Mouse (Mus musculus) embryonic stem cell, embryonic (primary cell): ENCODE measurements around the gene Slc15a1.

Experiments
- CTCF ChIA-PET, 4 experiments: fragments of 300-600 bp in 2 of 4; fragments of 350-600 bp in 2 of 4; sonication (Branson Sonifier 250); formaldehyde crosslinking; loops; one replicate each; lab custom pipeline; 2022; ENCODE audit warnings: inconsistent platforms in 2 of 4; lab: Charles Lee
- POLR2A ChIA-PET, 4 experiments: fragments of 300-600 bp in 2 of 4; fragments of 350-600 bp in 2 of 4; sonication (Branson Sonifier 250); formaldehyde crosslinking; loops; one replicate each; lab custom pipeline; 2022; ENCODE audit warnings: antibody characterized with exemption in 4 of 4, inconsistent platforms in 1 of 4; lab: Charles Lee

Gene Slc15a1

DNA sequence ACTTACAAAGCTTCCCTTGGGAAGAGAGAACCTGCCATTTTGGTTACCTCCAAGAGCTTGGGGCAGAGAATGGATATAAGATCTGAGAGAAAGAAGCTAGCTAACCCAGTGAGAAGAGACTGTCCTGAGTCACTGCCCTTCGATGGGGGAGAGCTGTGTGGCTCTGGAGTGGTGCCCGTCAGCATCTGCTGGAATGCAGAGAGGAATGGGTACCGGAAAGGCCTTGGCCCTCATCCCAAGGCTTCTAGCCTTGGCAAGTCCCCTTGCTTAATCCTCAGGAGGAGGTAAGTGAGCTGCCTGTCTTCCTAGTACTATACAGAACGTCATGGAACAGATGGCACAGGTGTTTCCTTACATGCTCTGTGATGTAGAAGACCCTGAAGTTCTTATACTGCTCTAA is 38.6 kb downstream of the Slc15a1 start:
- ChIA-PET CTCF (interaction anchor here in 3 of 4 experiments (0.6 to 2.5 kb wide), 4 partner anchors 10 to 123 kb away, joined by 3 to 11 read pairs (median 3); no protein-coding TSS in a partner anchor), POLR2A (interaction anchor here in 2 of 4 experiments (0.8 to 2.6 kb wide), 4 partner anchors 10 to 40 kb away, joined by 3 to 7 read pairs (median 4); no protein-coding TSS in a partner anchor)

DNA sequence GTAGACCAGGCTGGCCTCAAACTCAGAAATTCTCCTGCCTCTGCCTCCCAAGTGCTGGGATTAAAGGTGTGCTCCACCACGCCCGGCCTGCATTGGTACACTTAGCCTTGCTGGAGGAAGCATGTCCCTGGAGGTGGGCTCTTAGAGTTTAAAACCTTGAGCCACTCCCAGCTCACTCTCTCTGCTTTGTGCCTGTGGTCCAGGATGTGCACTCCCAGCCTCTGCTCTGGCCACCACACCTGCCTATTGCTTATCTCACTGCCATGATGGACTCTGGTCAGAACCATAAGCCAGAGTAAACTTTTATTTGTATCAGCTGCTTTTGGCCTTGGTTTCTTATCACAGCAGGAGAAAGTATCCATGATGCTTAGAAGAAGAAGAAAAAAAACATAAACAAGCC is 40.7 kb downstream of the Slc15a1 start:
- POLR2A ChIA-PET, result interaction anchor here in 1 of 4 experiments (2.6 kb wide), 1 partner anchor 42 kb away, joined by 7 read pairs; no protein-coding TSS in a partner anchor
- CTCF ChIA-PET, result interaction anchor here in 1 of 4 experiments (1.3 to 2.5 kb wide), 2 partner anchors 9 to 494 kb away, joined by 3 to 11 read pairs; no protein-coding TSS in a partner anchor

DNA sequence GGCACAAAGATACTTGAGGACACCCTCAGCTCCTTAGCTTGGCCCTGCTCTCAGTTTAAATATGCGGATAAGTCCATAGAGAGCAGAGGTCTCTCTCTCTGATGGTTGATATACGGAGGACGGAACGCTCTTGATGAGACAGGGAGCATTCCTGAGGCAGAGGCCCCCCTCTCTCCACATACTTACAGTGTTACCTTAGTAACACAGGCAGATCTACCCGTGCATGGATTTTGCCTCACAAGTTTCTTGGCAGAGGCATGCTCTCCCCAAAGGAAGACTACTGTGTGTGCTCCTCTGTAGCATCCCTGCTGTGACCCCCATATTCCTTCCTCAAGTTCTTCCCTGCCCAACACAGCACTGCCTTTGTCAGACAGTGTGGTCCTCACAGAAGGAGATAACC is 42.3 kb downstream of the Slc15a1 start:
- CTCF ChIA-PET, result interaction anchor here in 1 of 4 experiments (0.6 kb wide), 1 partner anchor 78 kb away, joined by 3 read pairs; no protein-coding TSS in a partner anchor
- POLR2A ChIA-PET, result interaction anchor here in 1 of 4 experiments (1.2 kb wide), 1 partner anchor 552 kb away, joined by 3 read pairs; the partner anchor contains the start of gene Ipo5

DNA sequence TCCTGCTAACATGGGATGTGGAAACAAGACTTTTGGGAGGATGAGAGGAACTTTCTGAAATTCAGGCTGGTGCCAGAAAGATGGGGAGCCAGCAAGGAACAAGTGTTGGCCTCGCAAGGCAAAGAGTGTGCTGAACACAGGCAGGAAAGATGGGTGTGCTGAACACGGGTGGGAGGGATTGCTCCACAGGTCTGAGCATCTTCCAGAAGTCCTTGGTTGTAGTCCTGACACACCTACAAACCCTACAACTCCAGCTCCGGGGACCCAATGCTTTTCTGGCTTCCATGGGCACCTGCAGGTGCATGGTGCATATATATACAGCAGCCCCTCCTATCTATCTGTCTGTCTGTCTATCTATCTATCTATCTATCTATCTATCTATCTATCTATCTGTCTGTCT is 44.1 kb downstream of the Slc15a1 start:
- POLR2A ChIA-PET, result no interaction called here
- CTCF ChIA-PET, result no interaction called here

DNA sequence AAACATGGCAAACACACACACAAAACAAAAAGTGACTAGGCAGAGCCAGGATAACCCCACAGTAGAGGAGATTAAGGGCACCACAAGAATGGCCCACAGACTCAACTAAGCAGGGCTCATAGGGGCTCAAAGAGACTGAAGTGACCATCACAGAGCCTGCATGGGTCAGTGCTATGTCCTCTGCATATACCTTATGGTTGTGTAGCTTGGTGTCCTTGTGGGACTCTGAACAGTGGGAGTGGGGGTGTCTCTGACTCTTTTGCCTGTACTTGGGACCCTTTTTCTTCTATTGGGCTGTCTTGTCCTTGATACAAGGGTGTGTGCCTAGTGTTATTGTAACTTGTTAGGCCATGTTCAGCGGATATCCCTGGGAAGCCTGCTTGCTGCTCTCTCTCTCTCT is 46.5 kb downstream of the Slc15a1 start:
- ChIA-PET CTCF (no interaction called here), POLR2A (interaction anchor here in 1 of 4 experiments (1.1 to 1.2 kb wide), 2 partner anchors 18 to 199 kb away, joined by 3 to 4 read pairs; no protein-coding TSS in a partner anchor)

DNA sequence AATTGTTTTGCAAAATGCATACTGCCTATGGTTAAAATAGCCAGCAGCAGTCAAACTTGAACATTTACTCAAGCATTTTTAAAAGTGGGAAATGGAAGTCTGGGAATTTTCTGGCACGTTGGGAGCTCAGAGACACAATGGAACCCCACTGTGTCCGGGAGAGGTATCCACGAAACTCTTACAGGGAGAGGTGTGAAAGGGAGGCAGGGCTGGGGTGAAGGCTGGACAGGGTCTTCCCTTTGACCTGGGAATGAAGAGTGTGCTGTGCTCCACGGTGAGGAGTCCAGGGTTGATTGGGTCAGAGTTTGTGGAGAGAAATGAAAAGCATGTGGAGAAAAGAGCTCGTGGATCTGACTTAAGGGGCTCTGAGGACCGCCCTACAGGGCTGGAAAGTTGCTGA is 47.5 kb downstream of the Slc15a1 start:
- CTCF ChIA-PET, result interaction anchor here in 2 of 4 experiments (0.5 to 1.9 kb wide), 7 partner anchors 119 to 347 kb away, joined by 3 to 8 read pairs (median 3); no protein-coding TSS in a partner anchor

DNA sequence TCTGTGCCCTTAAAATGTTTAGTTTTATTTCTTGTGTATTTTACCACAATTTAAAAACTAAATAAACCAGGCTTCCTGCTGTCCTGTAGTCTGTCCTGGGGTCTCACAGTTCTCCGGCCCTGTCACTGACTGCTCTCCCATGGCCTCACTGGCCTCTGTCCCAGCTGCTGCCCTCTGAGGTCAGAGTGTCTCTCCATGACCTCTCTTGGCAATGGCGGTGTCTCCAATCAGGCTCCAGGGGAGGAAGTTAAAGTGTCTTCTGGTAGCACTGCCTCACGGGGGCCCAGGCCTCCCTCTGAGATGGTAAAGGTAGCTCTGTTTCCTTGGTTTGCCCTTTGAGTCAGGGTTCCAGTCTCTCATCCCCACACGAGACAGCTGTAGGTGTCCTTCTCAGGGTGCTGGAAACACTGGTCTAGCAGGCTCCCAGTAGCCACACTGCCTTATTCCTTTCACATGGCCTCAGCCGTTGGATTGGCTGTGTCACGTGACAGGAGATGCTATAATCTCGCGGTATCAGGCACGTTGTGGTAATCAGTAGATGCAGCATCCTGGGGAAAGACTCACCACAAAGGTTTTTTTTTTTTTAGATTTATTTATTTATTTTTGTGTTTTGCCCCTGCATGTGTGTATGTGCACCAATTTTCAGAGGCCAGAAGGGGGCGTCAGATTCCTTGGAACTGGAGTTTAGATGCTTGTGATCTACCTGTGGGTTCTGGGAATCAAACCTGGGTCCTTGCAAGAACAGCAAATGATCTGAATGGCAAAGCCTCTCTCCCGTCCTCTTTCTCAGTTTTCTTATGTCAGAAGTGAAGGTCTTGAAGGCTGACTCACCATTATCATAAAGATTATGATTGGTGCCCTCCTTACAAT is 48.4 kb downstream of the Slc15a1 start:
- POLR2A ChIA-PET, result interaction anchor here in 3 of 4 experiments (0.7 to 3.2 kb wide), 17 partner anchors 9 to 625 kb away, joined by 3 to 17 read pairs (median 4); partner anchors contain the start of gene Slc15a1 (in 1 of the 3)
- CTCF ChIA-PET, result interaction anchor here (0.7 to 3.2 kb wide), 38 partner anchors 10 to 625 kb away, joined by 3 to 20 read pairs (median 3); no protein-coding TSS in a partner anchor

More for the DNA sequence above, 47.5 kb downstream of the Slc15a1 start:
- POLR2A ChIA-PET, result interaction anchor here in 1 of 4 experiments (0.9 to 3.2 kb wide), 4 partner anchors 17 to 198 kb away, joined by 3 to 17 read pairs (median 4); partner anchors contain the start of gene Slc15a1

DNA sequence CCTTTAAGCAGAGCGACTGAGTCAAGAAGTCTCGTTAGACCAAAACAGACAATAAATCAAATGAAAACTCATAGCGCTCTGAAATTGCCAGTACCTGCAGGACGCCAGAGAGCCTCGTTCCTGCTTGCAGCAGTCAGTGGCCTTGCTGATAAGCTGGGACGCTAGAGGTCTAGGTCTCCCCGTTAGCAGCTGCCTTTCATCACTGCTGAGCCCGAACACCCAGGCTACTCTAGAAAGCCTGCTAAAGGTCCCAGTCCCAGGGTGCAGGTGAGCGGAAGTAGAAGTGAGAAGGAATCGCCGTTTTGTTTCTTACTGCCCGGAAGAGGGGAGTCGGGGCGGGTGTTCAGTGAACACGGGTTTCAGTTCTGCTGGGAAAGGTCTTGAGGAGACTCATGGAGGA is 49.1 kb downstream of the Slc15a1 start:
- ChIA-PET POLR2A (interaction anchor here in 3 of 4 experiments (0.6 to 3.2 kb wide), 25 partner anchors 8 to 971 kb away, joined by 3 to 17 read pairs (median 4); partner anchors contain the start of gene Slc15a1 (in 1 of the 3)), CTCF (interaction anchor here (0.5 to 3.2 kb wide), 58 partner anchors 9 to 734 kb away, joined by 3 to 20 read pairs (median 3); no protein-coding TSS in a partner anchor)

DNA sequence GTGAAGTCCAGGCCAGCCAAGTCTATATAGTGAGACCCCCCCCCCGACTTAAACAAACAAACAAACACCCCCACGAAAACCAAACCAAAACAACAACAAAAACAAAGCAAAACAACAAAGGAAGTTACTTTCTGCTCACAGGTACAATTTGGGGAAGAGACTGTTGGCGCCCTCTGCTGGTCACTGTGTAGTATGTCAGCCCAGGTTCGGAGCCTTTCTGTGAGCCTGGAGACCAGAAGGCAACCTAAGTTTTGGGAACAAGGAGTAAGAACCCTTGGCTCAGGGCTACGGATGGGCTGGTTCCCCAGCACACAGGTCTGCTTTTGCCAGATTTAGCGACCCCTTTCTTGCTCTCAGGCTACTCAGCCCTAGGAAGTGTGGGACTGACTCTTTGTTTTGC is 49.5 kb downstream of the Slc15a1 start:
- ChIA-PET POLR2A (interaction anchor here in 3 of 4 experiments (0.6 to 3.2 kb wide), 29 partner anchors 8 to 972 kb away, joined by 3 to 17 read pairs (median 3); partner anchors contain the start of gene Slc15a1 (in 1 of the 3)), CTCF (interaction anchor here (0.5 to 3.2 kb wide), 74 partner anchors 8 to 812 kb away, joined by 3 to 24 read pairs (median 3); no protein-coding TSS in a partner anchor)

DNA sequence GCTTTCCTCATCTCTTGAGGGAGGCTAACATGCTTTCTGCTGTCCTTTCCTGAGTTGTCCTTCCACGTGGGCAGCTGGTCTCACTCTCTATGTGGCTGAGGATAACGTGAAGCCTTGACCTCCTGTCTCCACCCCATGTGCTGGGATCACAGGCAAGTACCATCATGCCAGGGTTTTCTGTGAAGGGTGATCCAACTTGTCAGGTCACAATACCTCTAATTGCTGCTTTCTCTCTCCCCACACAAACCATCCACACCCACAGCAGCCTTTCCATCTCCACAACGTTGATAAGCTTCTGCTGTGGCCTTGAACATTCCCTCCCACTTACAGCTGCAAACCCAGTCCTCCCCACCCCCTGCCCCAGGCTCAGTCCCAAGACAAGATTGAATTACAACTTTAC is 51.9 kb downstream of the Slc15a1 start:
- POLR2A ChIA-PET, result no interaction called here
- CTCF ChIA-PET, result interaction anchor here in 2 of 4 experiments (0.6 to 0.9 kb wide), 2 partner anchors 193 to 627 kb away, joined by 3 to 7 read pairs; no protein-coding TSS in a partner anchor

DNA sequence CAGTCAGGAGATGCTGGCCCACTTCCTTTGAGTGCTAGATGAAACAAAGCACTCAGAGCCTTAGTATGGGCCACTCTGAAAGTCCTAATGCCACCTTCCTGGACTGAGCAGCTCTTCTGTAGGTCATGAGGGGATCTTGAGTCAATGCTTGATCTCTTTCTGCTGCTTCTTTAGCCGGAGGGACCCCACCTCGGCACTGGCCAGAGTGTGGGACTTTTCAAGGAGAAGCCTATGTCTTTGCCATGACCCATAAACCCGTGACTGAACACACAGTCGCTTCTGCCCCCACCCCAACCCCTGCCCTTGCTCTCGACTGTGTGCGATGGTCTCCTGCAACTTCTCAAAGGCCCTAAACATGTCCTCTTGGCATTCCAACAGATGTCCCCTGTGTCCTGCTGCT is 52.8 kb downstream of the Slc15a1 start:
- ChIA-PET CTCF (interaction anchor here in 3 of 4 experiments (0.5 to 1.7 kb wide), 5 partner anchors 12 to 1138 kb away, joined by 3 to 6 read pairs (median 5); no protein-coding TSS in a partner anchor), POLR2A (no interaction called here)

DNA sequence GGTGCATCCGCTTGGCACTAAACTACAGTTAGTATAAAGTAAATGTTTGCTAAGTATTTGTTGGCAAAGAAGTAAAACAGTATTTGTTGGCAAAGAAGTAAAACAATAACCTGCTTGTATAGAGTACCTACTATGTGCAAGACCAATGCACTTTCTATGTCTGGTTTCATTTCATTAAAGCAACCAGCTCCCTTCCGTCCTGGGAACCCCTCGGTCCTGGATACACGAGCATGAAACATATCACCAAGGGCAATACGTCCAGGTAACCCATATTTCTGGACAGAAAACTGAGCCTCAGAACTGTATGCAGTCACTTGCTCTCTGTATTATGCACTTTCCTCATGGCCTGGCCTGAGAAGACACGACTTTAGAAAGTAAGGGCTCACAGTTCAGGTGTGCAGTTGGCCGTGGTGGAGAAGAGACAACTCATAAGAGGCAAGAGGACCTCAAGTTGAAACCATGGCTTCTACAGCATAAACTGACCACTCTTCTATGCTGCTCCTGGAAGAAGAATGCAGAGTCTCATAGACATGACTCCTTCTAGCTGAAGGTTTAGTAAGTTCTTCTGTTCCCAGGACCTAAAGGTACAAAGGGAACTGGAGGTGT is 53.5 kb downstream of the Slc15a1 start:
- ChIA-PET CTCF (interaction anchor here in 3 of 4 experiments (0.5 to 1.8 kb wide), 9 partner anchors 11 to 1137 kb away, joined by 3 to 6 read pairs (median 4); no protein-coding TSS in a partner anchor), POLR2A (interaction anchor here in 1 of 4 experiments (1.0 to 1.6 kb wide), 3 partner anchors 55 to 178 kb away, joined by 3 to 5 read pairs (median 3); no protein-coding TSS in a partner anchor)

DNA sequence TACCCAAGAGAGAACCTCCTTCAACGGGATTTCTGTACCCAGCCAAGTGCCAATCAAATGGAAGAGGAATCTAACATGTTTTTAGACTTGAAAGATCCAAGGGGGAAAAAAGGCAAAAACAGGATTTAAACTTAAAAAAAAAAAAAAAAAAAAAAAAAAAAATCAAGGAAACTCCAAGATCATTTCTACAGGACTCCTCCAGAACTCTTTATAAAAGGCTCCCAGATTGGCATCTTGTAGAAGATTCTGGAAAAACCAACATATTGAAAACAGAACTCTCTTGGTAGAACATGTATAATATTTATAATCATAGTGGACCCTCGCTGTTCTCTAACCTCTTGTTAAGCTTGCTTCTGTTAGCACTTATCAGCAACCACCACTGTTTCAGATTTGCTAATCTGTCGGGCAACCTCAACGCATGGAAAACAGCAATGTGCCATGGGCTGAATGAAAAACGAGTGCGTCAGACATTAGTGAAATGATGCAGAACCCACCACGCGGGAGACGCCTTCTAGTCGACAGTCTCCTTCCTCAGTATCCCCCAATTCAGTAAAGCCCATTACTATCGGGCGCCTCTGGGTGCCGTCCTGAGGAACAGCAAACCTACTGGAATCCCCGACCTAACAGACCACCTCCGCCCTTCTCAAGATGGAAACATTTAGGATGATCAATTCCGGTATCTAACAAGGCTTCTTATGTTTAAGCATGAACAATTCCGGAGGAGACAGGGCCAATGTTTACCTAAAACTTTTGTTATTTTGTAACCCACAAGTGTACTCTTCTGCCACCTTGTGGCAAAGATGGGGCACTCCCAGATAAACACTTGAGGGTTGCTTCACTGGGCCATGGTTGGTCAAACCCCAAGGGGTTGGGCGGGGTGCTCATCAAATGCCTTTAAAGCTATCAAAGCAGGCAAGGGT is 54.3 kb downstream of the Slc15a1 start:
- POLR2A ChIA-PET, result interaction anchor here in 1 of 4 experiments (0.7 to 1.6 kb wide), 4 partner anchors 55 to 577 kb away, joined by 3 to 5 read pairs (median 4); no protein-coding TSS in a partner anchor
- CTCF ChIA-PET, result interaction anchor here (0.6 to 1.8 kb wide), 12 partner anchors 10 to 619 kb away, joined by 3 to 13 read pairs (median 4); no protein-coding TSS in a partner anchor

DNA sequence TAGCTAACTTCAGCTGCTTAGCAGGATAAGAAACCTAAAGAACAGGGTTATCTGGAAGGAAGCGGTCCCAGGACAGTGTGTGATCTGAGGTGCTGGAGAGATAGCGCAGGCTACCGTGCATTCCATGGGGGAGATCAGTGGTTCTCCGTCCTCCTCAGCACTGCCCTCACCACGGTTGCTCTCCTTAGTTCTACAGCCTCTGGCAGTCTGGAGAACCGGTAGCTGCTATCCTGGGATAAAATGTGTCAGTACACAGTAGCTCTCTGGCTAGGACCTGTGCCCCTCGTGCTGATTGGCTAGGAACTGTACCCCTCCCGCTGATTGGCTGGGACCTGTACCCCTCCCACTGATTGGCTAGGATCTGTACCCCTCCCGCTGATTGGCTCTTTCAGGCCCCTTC is 58.1 kb downstream of the Slc15a1 start:
- POLR2A ChIA-PET, result interaction anchor here in 3 of 4 experiments (0.7 to 1.8 kb wide), 9 partner anchors 8 to 179 kb away, joined by 3 to 10 read pairs (median 4); no protein-coding TSS in a partner anchor
- CTCF ChIA-PET, result interaction anchor here (0.6 to 1.6 kb wide), 13 partner anchors 8 to 615 kb away, joined by 3 to 20 read pairs (median 3); no protein-coding TSS in a partner anchor

DNA sequence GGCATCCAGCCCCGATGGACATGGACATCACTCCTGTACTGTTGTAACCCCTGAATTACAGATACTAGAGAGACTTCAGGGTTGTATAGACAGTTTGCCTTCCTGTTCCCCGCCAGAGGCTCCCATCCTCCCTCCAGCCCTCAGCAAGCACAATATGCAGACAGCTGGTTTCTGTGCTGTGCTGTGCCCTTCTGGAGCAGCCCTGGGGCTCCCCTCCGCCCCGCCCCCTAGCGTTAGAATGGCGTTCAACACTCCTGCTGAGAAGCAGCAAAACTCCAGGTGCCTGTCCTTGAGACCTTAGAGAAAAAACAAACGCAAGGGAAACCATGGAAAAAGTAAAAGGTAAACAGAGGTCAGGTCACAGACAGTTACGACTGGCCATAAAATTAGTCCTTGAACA is 59.9 kb downstream of the Slc15a1 start:
- ChIA-PET POLR2A (interaction anchor here in 2 of 4 experiments (0.8 to 1.4 kb wide), 3 partner anchors 10 to 186 kb away, joined by 3 to 4 read pairs (median 4); no protein-coding TSS in a partner anchor), CTCF (interaction anchor here in 3 of 4 experiments (0.6 to 1.5 kb wide), 11 partner anchors 10 to 613 kb away, joined by 3 to 17 read pairs (median 4); no protein-coding TSS in a partner anchor)

DNA sequence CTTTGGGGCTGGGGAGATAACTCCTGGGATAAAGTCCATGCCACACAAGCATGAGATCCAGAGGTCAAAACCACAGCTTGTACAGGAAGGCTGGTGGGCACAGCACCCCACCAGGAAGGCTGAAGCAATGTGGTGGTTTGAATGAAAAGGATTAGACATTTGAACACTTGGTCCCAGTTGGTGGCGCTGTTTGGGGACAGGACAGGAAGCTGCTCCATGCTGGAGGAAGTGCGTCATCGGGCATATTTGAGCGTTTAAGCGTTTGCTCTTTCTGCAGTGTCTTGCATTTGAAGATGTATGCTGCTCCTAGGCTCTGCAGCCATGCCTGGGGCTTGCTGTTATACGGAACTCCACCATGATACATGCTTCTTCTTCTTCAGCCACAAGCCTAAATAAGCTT is 64.2 kb downstream of the Slc15a1 start:
- CTCF ChIA-PET, result interaction anchor here (0.6 to 1.7 kb wide), 8 partner anchors 11 to 380 kb away, joined by 3 to 5 read pairs (median 3); no protein-coding TSS in a partner anchor

More for the DNA sequence above, 64.2 kb downstream of the Slc15a1 start:
- POLR2A ChIA-PET, result interaction anchor here in 1 of 4 experiments (0.6 to 1.7 kb wide), 9 partner anchors 11 to 1390 kb away, joined by 3 to 4 read pairs (median 4); no protein-coding TSS in a partner anchor
